Mouse (Mus musculus): ENCODE measurements around the gene Gnai2.

Gene Gnai2

DNA sequence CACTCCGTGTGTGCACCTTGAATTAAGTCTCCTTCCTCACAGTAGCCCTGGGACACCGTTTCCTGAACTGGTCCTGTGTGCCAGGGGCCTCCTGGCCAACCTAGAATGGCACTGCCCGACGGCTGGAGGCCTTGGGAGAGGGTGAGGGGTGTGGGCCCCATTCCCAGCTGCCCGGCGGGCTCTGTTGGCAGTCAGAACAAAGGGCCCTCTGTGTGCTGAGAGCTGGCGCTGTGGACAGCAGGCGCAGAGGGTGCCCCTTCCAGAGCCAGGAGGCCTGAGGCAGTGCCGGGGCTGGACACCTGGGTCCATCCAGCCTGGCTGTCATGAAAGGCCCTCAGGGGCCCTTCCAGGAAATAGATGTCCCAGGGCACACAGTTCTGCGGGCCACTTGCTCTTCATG lies 24.4 kb upstream of the Gnai2 start:
- DNase-seq (ENCODE audit: extremely low spot score, low read depth, low spot score), result no peak

DNA sequence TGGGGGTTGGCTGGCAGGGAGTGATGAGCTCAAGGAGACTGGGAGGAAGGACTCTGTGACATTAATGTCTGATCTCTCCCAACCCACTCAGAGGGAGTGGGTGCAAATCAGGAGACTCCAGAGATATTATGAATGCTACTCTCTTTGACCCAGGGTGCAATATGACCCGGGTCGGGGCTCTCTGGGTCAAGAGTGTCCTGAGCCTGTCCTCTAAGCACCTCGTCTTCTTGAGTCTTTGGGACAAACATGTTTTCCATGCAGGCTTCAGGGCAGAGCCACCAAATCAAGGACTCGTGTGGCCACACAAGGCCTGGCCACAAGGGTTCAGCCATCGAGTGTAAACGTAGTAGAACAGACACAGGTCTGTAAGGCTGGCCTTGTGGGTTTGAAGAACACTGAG lies 22.9 kb upstream of the Gnai2 start:
- DNase-seq (ENCODE audit: extremely low spot score, low read depth, low spot score), result no peak

DNA sequence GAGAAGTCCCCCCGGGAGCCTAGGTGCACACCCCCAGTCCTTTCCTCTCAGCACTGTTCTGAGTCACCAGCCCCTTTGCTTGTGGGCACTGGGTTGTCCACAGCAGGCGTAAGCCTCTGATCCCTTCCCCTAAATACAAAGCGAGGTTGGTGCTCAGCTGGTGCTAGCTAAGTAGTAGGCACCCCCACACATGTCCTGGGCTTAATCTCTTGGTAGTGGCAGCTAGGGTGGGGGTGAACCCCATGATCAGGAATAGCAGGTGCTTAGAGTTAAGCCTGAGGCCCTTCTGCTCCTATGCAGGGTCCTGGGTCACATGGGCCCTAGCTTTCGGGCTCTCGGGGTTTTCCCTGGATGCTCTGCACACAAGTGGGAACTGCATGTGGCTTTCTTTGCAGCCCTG lies 22.0 kb upstream of the Gnai2 start:
- DNase-seq (ENCODE audit: extremely low spot score, low read depth, low spot score), result no peak

DNA sequence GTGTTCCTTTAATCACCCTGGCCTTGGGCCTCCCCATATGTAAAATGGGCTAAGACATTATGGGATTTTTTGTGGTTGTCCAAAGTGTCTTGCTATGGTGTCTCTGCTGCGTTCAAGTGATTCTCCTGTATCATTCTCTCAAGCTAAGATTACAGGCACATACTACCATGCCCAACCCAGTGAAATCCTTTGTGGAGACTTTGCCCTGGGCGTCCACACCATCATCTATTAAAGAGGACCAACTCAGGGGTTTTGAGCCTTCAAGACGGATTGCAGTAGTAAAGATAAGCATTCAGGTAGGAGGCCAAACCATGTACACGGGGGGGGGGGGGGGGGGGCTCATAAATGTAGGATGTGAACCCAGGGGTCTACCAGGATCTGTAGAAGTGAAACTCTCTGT lies 19.4 kb upstream of the Gnai2 start:
- no peak for DNase-seq (ENCODE audit: extremely low spot score, low read depth, low spot score)

DNA sequence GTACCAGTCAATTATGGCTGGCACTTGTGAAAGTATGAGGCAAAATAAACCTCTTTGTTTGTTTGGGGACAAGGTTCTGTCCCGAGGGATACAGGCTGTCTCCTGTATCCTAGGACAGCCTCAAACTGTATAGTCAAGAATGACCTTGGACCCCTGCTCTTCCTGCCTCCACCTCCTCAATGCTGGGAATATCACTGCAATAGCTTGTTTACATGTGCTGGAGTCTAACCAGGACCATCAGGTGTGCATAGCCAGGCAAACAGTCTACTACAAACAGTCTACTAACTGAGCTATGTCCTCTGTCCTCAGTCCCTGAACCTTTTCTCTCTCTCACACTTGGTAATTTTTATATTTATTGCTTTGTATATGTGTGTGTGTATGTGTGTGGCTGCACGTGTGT lies 18.3 kb upstream of the Gnai2 start:
- DNase-seq (ENCODE audit: extremely low spot score, low read depth, low spot score), result no peak

DNA sequence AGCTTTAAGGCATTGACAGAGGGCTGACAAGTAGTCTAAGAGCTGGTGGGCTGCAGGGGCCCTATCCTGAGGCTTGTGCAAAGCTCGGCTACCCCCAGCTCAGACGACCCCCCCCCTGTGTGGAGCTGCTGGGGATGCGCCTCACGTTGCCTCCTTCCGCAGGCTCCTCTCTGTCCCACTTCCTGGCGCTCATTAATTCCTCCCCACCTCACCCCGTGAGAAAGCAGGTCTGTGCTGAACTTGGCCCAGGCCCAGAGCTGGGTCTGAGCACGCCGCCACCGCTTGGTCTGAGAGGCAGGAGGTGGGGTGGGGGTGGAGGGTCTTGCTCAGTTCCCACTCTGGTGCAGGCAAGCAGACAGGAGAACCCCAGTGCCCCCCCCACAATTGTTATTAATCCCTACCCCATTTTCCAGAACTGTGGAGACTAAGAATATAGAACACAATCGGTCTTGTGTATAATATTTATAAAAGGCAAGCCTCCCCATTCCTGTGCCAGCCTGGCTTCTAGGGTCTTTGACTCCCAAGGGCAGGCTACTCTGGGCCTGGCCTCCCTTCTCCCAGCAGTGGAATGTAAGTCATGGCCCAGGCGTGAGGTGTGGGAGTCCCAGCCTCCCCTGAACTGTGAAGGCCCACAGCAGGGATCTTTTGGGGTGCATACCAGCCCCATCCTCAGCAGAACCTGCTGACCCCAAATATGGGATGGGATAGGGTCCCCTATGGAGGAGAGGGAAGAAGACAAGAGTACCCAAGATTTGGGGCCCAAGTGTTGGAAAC lies 15.7 kb upstream of the Gnai2 start:
- no peak for DNase-seq (ENCODE audit: extremely low spot score, low read depth, low spot score)

DNA sequence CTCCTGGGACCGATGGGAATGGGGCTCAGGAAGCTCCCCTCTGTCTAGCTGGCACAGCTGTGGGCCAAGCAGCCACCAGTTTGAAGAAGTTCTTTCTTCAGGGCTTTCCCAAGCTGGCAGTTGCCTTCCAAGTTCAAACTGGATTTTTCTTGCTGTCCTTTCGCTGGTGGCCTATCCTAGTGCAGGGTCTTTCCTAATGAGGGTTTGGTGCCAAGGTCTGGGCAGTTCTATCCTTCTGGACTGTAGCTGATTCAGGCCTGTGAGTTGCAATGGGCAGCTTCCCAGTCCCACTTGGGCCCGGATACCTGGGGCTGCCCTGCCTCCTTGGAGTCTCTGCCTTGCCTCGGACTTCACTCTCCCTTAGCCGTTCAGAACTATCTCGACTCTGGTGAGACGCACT lies 15.1 kb upstream of the Gnai2 start:
- no peak for DNase-seq (ENCODE audit: extremely low spot score, low read depth, low spot score)

GRCm38 (mm10) chr9:107648767-107649166 lies 13.6 kb upstream of the Gnai2 start:
- no peak for DNase-seq (ENCODE audit: extremely low spot score, low read depth, low spot score)

GRCm38 (mm10) chr9:107646975-107647374 lies 11.8 kb upstream of the Gnai2 start:
- DNase-seq (ENCODE audit: extremely low spot score, low read depth, low spot score), result no peak

GRCm38 (mm10) chr9:107645577-107645976 lies 10.4 kb upstream of the Gnai2 start:
- no peak for DNase-seq (ENCODE audit: extremely low spot score, low read depth, low spot score)

DNA sequence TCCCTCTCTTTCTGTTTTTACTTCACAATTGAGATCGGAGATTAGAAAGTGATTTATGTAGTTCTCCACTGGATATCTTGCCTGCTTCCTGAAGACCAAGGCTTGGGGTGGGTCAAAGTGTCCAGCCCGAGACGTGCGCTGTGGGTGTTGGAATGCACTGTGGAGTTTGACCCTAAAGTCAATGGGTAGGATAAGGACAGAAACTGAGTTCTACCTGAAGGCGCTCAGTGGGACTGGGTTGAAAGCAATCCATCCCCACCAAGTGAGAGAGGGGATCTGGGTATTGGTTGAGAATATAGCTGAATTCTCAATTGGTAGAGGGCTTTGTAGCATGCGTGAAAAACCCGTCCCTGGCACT lies 10.0 kb upstream of the Gnai2 start:
- no peak for DNase-seq (ENCODE audit: extremely low spot score, low read depth, low spot score)

- no peak for DNase-seq (ENCODE audit: extremely low spot score, low read depth, low spot score)
Observed at GRCm38 (mm10) chr9:107644495-107645152, 9.5 kb upstream of the Gnai2 start.

DNA sequence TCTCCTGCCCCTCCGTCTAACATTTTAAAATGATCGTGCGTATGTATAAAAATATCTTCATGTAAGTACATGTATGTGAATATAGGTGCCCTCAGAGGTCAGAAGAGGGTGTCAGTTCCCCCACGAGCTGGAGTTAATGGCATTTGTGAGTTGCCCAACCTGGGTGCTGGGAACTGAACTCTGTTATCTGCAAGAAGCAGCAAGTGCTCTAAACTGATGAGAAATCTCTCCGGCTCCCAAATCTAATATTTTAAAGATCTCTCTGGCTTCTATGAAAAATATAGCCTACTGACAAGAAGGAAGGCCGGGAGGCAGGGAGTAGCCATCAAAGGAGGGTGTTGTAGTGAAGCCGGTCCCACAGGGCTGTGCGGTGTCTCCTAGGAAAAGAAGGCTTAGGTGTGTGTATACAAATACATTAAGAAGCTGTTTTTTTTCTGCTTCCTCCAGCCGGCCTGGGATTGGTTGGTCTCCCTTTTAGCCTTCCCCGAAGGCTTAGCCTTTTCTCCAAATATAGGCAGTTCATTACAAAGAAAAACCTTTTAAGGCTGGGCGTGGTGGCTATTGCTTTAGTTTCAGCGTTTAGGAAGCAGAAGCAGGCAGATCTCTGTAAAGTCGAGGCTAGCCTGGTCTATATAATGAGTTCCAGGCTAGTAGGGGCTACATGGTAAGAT lies 8.5 kb upstream of the Gnai2 start:
- DNase-seq (ENCODE audit: extremely low spot score, low read depth, low spot score), result no peak

- no peak for DNase-seq (ENCODE audit: extremely low spot score, low read depth, low spot score)
Observed at GRCm38 (mm10) chr9:107641666-107642065, 6.5 kb upstream of the Gnai2 start.

DNA sequence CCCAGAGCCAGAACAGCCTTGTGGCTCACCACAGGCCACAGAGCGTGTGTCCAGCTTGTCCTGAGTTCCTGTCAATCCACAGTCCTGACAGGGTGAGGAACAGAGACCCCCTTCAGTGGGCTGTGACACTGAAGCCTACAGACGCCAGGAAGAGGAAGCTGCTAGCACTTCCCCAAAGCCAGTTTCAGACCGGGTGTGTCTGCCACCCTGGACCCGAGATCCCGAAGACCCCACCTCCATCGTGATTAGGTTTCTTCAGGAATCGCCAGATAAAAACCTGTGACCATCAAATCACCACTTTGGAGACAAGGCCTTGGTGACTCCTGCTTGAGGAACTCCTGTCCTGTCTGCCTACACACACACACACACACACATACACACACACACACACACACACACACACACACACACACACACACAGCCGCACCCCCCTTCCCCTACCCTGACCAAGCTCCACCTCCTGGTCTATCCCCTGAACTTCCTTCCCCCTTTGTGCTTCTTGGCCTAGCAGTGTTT lies 5.1 kb upstream of the Gnai2 start:
- DNase-seq (ENCODE audit: extremely low spot score, low read depth, low spot score), result no peak

- DNase-seq (ENCODE audit: extremely low spot score, low read depth, low spot score), result no peak
Observed at GRCm38 (mm10) chr9:107637070-107637469, 1.9 kb upstream of the Gnai2 start.

- DNase-seq (ENCODE audit: extremely low spot score, low read depth, low spot score), result no peak
Observed at GRCm38 (mm10) chr9:107634406-107635278, 525 bp downstream of the Gnai2 start.

DNA sequence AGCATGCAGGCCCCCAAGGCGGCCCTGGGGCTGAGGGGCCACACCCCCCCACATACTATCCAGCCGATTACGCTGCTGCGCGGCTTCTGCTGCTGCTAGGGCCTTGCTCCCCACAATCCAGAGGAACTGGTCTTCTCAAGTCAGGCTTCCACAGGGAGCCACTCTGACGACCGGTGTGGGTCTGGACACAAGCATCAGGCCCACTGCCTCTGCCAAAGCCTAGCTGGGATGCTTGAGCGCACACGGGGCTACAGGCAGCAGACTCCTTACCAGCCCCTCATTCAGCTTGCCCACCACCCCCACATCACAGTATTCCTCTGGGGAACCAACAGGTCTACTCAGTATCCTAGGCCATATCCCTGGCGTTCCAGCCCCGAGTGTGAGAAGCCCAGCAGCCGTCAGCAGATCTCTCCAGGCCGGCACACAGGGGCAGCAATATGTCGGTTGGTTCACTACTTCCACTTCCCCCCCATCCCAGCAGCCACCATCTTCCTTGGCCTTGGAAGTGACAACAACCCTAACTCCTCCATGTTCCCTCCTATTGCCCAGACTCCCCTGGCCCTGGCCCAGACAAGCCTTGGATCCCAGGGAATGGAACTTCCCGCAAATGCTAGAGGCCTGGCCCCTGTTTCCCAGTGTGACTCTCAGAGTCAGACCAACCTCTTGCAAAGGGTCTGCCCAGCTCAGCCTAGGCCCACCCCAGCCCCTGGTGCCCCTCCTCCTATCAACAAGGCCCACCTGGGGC lies 1.3 kb downstream of the Gnai2 start:
- DNase-seq (ENCODE audit: extremely low spot score, low read depth, low spot score), result no peak

DNA sequence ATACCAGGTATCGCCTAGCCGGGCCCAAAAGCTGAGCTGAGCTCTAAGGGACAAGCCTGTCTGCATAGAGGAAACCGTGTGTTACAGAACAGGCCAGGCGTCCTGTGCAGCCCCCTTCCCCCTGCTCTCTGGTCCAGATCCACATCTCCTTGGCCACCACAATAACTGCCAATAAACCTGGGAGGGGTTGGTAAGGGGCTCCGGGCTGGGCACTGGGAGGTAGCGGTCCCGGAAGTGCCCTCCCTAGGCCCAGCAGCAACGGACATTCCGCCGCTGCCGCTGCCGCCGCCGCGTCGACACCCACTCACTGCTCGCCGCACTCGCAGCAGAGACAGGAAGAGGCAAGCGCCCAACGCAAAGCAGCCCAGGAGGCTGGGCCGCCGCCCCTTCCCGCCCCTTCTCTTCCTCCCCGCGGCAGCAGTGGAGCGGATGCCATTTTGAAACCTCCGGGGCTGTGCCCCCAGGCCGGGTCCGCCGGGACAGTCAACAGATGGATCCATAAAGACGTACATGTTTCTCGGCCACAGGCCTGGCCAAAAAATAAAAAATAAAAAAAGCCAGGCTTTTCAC lies 2.0 kb downstream of the Gnai2 start:
- no peak for DNase-seq (ENCODE audit: extremely low spot score, low read depth, low spot score)

DNA sequence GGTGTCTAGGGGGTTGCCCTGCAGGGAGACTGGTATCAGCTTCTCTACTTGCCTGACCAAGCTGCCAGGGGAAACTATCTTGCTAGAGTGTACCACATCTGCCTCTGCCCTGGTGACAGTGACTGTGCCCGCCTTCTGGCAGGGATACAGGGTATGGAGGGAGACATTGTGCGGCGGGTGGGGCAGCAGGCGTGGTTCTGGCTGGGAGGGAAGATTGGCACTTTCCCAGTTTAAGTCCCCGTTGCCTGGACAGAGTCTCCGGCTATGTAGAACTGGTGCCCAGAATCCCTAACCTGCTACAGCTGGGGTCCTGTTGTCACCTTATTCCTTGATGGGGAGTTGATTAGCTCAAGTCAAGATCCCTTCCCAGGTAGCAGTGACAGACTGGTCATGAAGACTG lies 2.7 kb downstream of the Gnai2 start:
- DNase-seq (ENCODE audit: extremely low spot score, low read depth, low spot score), result no peak

All from hindlimb bud, embryonic 11.5 days (tissue).